Mouse (Mus musculus) frontal cortex, adult 2 months (tissue): Measurements from ENCODE around the gene Msantd3. TPM values are rescaled to one million over a fixed set of nuclear protein-coding genes. Genes with fewer than 3 reads are reported as not detected.

Source experiments
- DNase-seq, 2 experiments: peaks; one replicate each; pipeline ENCODE4 v3.0.0; 2022; ENCODE audit warnings: low spot score in 1 of 2; ENCODE audit errors: extremely low spot score in 1 of 2
- polyA plus RNA-seq: library from polyadenylated mRNA; depleted of rRNA; stranded (reverse); fragments of >200 nt; gene quantifications from 2 replicates; pipeline ENCODE4 v1.2.3, GENCODE M21; 2012; rRNA removed

Gene Msantd3
- polyA plus RNA-seq, 1 experiment = 24.8 TPM

GRCm38 (mm10) chr4:48592328-48592727 lies 52.6 kb downstream of the Msantd3 start:
- no peak for DNase-seq

- DNase-seq = no peak
Measured at GRCm38 (mm10) chr4:48592844-48593243, 53.1 kb downstream of the Msantd3 start.

- no peak for DNase-seq
Measured at GRCm38 (mm10) chr4:48596111-48596510, 56.4 kb downstream of the Msantd3 start.

- peak in 1 of 2 experiments; percentile 25 for DNase-seq
Measured at GRCm38 (mm10) chr4:48605650-48606049, 65.9 kb downstream of the Msantd3 start.

- DNase-seq = peak in 1 of 2 experiments; percentile 56
Measured at GRCm38 (mm10) chr4:48609485-48609884, 69.8 kb downstream of the Msantd3 start.

- no peak for DNase-seq
Measured at GRCm38 (mm10) chr4:48610251-48610650, 70.5 kb downstream of the Msantd3 start.

Other genes starting within 250 kb of the Msantd3 start
- gene Tex10, start 66.5 kb upstream of the Msantd3 start, polyA plus RNA-seq = 17.2 and 21.6 TPM in 2 replicates
- 97.4 and 107 TPM in 2 replicates for gene Tmeff1, start 45.2 kb downstream of the Msantd3 start, polyA plus RNA-seq
- 1.1 and 1.4 TPM in 2 replicates for gene Cavin4, start 123.6 kb downstream of the Msantd3 start, polyA plus RNA-seq